Mouse (Mus musculus) bone marrow, adult 2 months (tissue): ENCODE data around the gene Rbm39. TPM values are rescaled to one million over a fixed set of nuclear protein-coding genes. Genes with fewer than 3 reads are reported as not detected.
A peak's percentile ranks its signal among the peaks of the same experiment; 100 is the strongest.

Source experiments
- H3K27ac ChIP-seq: fragments of 200-500 bp; 2 replicates; pipeline ENCODE4 v1.5.1; 2012; ENCODE audit warnings: low read depth, mild to moderate bottlenecking, control low read depth, inconsistent platforms, low read length; ENCODE audit not compliant: control insufficient read depth, poor library complexity, insufficient read depth
- H3K4me1 ChIP-seq: fragments of 200-500 bp; 2 replicates; pipeline ENCODE4 v1.6.1; 2011; ENCODE audit warnings: low read length; ENCODE audit not compliant: control insufficient read depth, insufficient read depth
- H3K4me3 ChIP-seq: fragments of 200-500 bp; replicated peaks from 2 replicates; pipeline ENCODE3; 2011; ENCODE audit warnings: mild to moderate bottlenecking, low read depth, low read length, control low read depth; ENCODE audit not compliant: control insufficient read depth
- CTCF ChIP-seq: fragments of 200-500 bp; IDR thresholded peaks from 2 replicates; pipeline ENCODE4 v1.5.1; 2011; ENCODE audit warnings: low read length, control low read depth; ENCODE audit not compliant: control insufficient read depth, insufficient read depth
- POLR2A ChIP-seq: fragments of 200-500 bp; IDR thresholded peaks from 2 replicates; pipeline ENCODE4 v1.6.1; 2011; ENCODE audit warnings: low read depth, mild to moderate bottlenecking, control low read depth, low read length, borderline replicate concordance; ENCODE audit not compliant: control insufficient read depth
- WGBS: fragments of 180-500 bp; shearing (Covaris S2); methylation state at CpG from one replicate; pipeline ENCODE4 v1.1.7; 2018; 5-methylcytosine and 5-hydroxymethylcytosine counted together
- polyA plus RNA-seq: library from polyadenylated mRNA; stranded (reverse); fragments of >200 nt; gene quantifications from 2 replicates; pipeline ENCODE4 v1.2.4, GENCODE M21; 2011; ENCODE audit warnings: low replicate concordance; ENCODE audit not compliant: missing spikeins, insufficient read depth, insufficient read length

The Rbm39 gene
- polyA plus RNA-seq, 1 experiment: 329 TPM

- WGBS: 33% methylated on average over 4 of the region's 4 CpGs
- H3K4me3 ChIP-seq: no peak overlapping the region
- TF ChIP-seq POLR2A: no peak
- TF ChIP-seq CTCF: no peak
- H3K4me1 ChIP-seq: no peaks in the 10 kb centered on the region; the same call in 1 of the 2 replicates
- no peak overlapping the region for H3K27ac ChIP-seq
Measured at GRCm38 (mm10) chr2:156201486-156201885, 21.4 kb upstream of the Rbm39 start.

- H3K27ac ChIP-seq: no peak overlapping the region
- H3K4me1 ChIP-seq: peaks cover 1% of the 10 kb centered on the region; the same call in 1 of the 2 replicates
- 49% methylated on average over 3 of the region's 3 CpGs for WGBS
- TF ChIP-seq POLR2A: no peak
- no peak for TF ChIP-seq CTCF
- H3K4me3 ChIP-seq: no peak overlapping the region
Measured at GRCm38 (mm10) chr2:156199944-156200343, 19.9 kb upstream of the Rbm39 start.

DNA sequence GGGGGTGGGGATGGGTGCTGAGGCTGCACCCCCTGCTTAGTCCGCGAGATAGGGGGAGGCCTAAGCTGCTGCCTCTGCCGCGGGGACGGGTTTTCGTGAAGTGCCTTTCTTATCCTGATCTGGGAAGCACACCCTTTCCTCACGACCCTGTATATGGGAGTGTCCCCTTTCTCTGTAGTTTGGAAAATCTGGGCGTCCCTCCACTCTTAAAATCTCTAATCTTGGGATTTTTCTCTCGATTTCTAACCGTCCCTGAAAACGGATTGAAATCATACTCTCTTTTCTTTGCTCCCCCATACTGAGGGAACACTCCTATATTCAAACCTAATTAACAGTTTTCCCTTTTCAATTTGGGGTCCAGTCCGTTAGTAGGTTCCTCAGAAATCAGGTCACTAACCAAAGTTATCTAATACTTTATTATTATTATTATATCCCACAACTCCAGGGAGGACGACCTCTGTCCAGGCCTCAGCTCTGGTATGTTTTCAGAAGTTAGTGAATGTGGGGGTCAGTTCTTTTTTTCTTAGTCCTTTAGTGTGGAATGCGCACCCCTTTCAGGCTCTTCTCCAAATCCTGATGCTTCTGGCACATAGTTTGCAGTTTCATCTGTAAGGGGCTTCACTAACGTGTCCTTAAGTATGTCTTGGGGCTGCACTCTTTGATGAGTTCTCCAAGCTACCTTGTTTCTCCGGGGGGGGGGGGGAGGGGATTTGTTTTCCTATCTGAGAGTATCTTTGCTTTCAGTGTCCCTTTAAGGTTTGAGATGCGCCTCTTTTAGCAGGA is 17.3 kb upstream of the Rbm39 start:
- Histone ChIP-seq H3K4me1 (peaks cover 1% of the 10 kb centered on the region; the same call in 1 of the 2 replicates), H3K4me3 (peak overlapping the region; percentile 98), H3K27ac (peak overlapping the region; percentile 99)
- 5% methylated on average over 17 of the region's 17 CpGs for WGBS
- TF ChIP-seq POLR2A: no peak
- TF ChIP-seq CTCF: no peak

DNA sequence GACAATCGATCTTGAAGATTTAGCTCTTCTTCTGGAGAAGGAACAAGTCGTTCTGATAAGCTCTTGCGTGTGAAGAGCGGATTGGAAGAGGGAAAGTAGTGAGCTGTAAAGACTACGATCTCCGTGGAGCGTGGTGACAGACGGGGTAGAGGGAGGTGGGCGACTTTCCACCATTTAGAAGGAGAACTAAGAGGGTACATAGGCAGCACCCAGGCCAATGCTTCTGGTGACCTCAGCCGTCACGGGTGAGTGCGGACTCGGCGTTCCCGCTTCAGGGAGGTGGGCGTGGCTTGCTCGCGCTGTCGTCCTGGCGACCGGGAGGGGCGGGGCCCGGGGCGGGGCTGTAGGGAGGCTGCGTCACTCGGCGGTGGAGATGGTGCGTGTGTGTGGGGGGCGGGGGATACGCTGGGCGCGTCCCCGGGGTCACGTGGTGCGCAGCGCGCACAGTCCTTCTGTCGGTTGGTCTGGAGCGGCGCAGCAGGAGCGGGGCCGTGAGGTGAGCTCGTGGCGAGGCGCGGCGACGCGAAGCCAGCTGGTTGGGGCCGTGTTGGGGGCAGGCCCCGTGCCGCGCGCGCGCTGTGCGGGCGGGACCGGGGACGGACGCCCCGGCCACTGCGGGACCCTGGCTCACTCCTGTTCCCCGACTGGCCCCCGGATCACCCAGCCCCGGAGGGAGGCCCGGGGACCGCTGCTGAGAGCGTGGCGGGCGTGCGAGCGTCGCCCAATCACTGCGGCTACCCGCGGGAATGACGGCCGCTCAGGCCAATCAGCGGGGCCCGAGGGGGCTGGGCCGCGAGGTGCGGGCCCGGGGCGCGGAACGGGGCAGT is 16.5 kb upstream of the Rbm39 start, which contains the start of gene Phf20:
TSS of gene Phf20 (plus strand) at position 165 of the 827 bp plus-strand sequence.
- H3K4me1 ChIP-seq: peaks cover 1% of the 10 kb centered on the region; the same call in 1 of the 2 replicates
- TF ChIP-seq CTCF: no peak
- TF ChIP-seq POLR2A: peak; percentile 85
- WGBS: under 1% methylated on average over 88 of the region's 88 CpGs
- peak within 1 kb of the TSS; percentile 98 for H3K4me3 ChIP-seq
- H3K27ac ChIP-seq: peak within 1 kb of the TSS; percentile 99

GRCm38 (mm10) chr2:156194571-156194970 is 14.5 kb upstream of the Rbm39 start:
- Histone ChIP-seq H3K4me3 (no peak overlapping the region), H3K4me1 (peaks cover 3% of the 10 kb centered on the region), H3K27ac (no peak overlapping the region)
- TF ChIP-seq CTCF (no peak), POLR2A (no peak)

GRCm38 (mm10) chr2:156193066-156193862 is 13.2 kb upstream of the Rbm39 start:
- TF ChIP-seq POLR2A (no peak), CTCF (no peak)
- Histone ChIP-seq H3K4me3 (no peak overlapping the region), H3K4me1 (peaks cover 7% of the 10 kb centered on the region), H3K27ac (no peak overlapping the region)
- 82% methylated on average over 3 of the region's 3 CpGs for WGBS

GRCm38 (mm10) chr2:156192068-156192467 is 12.0 kb upstream of the Rbm39 start:
- TF ChIP-seq CTCF: no peak
- no peak for TF ChIP-seq POLR2A
- Histone ChIP-seq H3K27ac (no peak overlapping the region), H3K4me3 (no peak overlapping the region), H3K4me1 (peaks cover 7% of the 10 kb centered on the region)
- 87% methylated on average over 2 of the region's 2 CpGs for WGBS

DNA sequence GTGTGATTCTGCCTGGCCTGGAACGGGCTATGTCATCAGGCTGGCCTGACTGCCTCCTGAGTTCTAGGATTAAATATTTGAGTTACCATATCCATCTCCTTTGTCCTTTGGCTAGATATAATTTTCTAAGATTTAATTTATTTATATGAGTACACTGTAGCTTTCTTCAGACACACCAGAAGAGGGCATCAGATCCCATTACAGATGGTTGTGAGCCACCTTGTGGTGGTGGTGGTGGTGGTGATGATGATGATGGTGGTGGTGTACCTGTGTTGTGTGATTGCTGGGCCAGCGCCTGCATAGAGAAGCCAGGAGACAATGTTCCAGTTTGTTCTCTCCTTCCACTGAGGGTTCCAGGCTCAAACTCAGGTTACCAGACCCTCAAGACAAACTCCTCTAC is 11.5 kb upstream of the Rbm39 start:
- H3K4me3 ChIP-seq: no peak overlapping the region
- WGBS: 79% methylated on average over 2 of the region's 2 CpGs
- H3K27ac ChIP-seq: no peak overlapping the region
- TF ChIP-seq CTCF: no peak
- TF ChIP-seq POLR2A: no peak
- peaks cover 7% of the 10 kb centered on the region for H3K4me1 ChIP-seq
